Mouse (Mus musculus) ES-E14 (cell line): ENCODE measurements at regions not wholly inside any gene's neighbourhood (a gene's known extent, or its start where the extent isn't known, plus 50 kb on each side); places are given as distances from the start of the nearest gene placed in this dataset.
A peak's percentile ranks its signal among the peaks of the same experiment; 100 is the strongest.

Source experiments
- DNase-seq: peaks from one replicate; pipeline ENCODE4 v3.0.0-alpha.2; 2013; ENCODE audit warnings: low read depth, low spot score
- H3K27ac ChIP-seq: 2 replicates; pipeline ENCODE4 v1.5.1; 2012; ENCODE audit warnings: low read depth, mild to moderate bottlenecking, low read length, moderate library complexity, mixed read lengths; ENCODE audit not compliant: poor library complexity, insufficient read depth, severe bottlenecking
- H3K36me3 ChIP-seq: 2 replicates; pipeline ENCODE4 v1.6.1; 2012; ENCODE audit warnings: mild to moderate bottlenecking, low read length, moderate library complexity, mixed read lengths; ENCODE audit not compliant: control insufficient read depth, poor library complexity, insufficient read depth, severe bottlenecking
- H3K4me1 ChIP-seq, 2 experiments: fragments of 150-350 bp in 1 of 2; sonication (generic) in 1 of 2; 2 replicates each; pipeline ENCODE4 v1.6.1; 2012; ENCODE audit warnings: low read length in 2 of 2, mild to moderate bottlenecking in 1 of 2, mixed read lengths in 1 of 2; ENCODE audit not compliant: control insufficient read depth in 2 of 2, insufficient read depth in 2 of 2, poor library complexity in 1 of 2
- H3K4me3 ChIP-seq, 2 experiments: fragments of 150-350 bp in 1 of 2; sonication (generic) in 1 of 2; 2 replicates each; pipeline ENCODE4 v1.5.1; 2012; ENCODE audit warnings: low read length in 2 of 2, low read depth in 1 of 2, mild to moderate bottlenecking in 1 of 2, mixed read lengths in 1 of 2; ENCODE audit not compliant: insufficient read depth in 1 of 2, poor library complexity in 1 of 2, severe bottlenecking in 1 of 2
- H3K9ac ChIP-seq: 2 replicates; pipeline ENCODE4 v1.6.1; 2012; ENCODE audit warnings: low read depth, mild to moderate bottlenecking, low read length, mixed read lengths; ENCODE audit not compliant: poor library complexity, insufficient read depth, severe bottlenecking
- H3K9me3 ChIP-seq: fragments of 150-350 bp; sonication (generic); 2 replicates; pipeline ENCODE4 v1.6.1; 2012; ENCODE audit warnings: low read depth, mild to moderate bottlenecking, low read length; ENCODE audit not compliant: control insufficient read depth, insufficient read depth
- CHD2 ChIP-seq: IDR thresholded peaks from 2 replicates; pipeline ENCODE4 v1.6.1; 2014; ENCODE audit warnings: mild to moderate bottlenecking, low read depth, low read length, inconsistent platforms
- HCFC1 ChIP-seq: IDR thresholded peaks from 2 replicates; pipeline ENCODE4 v1.6.1; 2012; ENCODE audit warnings: low read length, inconsistent platforms, borderline replicate concordance; ENCODE audit not compliant: insufficient read depth
- MAFK ChIP-seq: IDR thresholded peaks from 2 replicates; pipeline ENCODE4 v1.6.1; 2014; ENCODE audit warnings: mild to moderate bottlenecking, low read depth, low read length, inconsistent platforms; ENCODE audit not compliant: insufficient read depth
- ZC3H11A ChIP-seq: IDR thresholded peaks from 2 replicates; pipeline ENCODE4 v1.6.1; 2012; ENCODE audit warnings: low read depth, mild to moderate bottlenecking, inconsistent platforms, low read length, borderline replicate concordance
- ZNF384 ChIP-seq: IDR thresholded peaks from 2 replicates; pipeline ENCODE4 v1.6.1; 2012; ENCODE audit warnings: low read depth, low read length, inconsistent platforms
- in situ Hi-C, 2 experiments: fragments of 600-800 bp; cut with MboI; formaldehyde crosslinking; loops; one replicate each; pipeline ENCODE4 v1.15.1; 2025; ENCODE audit warnings: low sequenced_read_pairs in 2 of 2, inconsistent platforms in 1 of 2; ENCODE audit not compliant: unreplicated experiment in 2 of 2

DNA sequence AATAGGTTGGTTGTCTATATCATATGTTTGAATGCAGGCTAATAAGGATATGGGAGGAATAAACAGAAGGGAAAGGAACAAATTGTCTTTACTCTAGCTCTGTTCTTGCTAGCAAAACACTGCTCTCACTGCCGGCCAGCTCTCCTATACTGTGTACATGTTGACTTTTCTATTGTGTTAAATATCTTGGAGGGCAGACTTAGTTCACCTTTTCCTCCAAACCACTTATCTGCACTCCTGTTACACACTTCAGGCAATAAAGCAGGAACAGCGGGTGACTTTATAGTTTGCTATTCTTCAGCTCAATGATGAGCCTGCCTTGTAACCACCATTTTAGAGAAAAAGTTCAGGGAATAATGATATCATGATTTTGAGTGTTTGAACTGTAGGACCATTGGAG lies 181.0 kb upstream of the Gm6793 start:
- H3K9ac ChIP-seq: no peak overlapping the region
- no peak for TF ChIP-seq ZNF384
- no peak for TF ChIP-seq HCFC1
- TF ChIP-seq ZC3H11A: no peak
- no peak for TF ChIP-seq CHD2
- TF ChIP-seq MAFK: no peak
- H3K4me1 ChIP-seq: no peaks in the 10 kb centered on the region
- no peak overlapping the region for H3K27ac ChIP-seq
- H3K36me3 ChIP-seq: no peaks in the 10 kb centered on the region
- in situ Hi-C loops: no loop called here
- no peak for DNase-seq
- H3K9me3 ChIP-seq: no peaks in the 10 kb centered on the region
- H3K4me3 ChIP-seq: no peak overlapping the region

- Histone ChIP-seq H3K36me3 (no peaks in the 10 kb centered on the region), H3K9ac (no peak overlapping the region), H3K27ac (no peak overlapping the region), H3K9me3 (no peaks in the 10 kb centered on the region), H3K4me1 (peaks cover 0 to 3% of the 10 kb centered on the region in 2 experiments; a peak in 1 of 4 replicates), H3K4me3 (no peak overlapping the region)
- TF ChIP-seq ZNF384 (no peak), CHD2 (no peak), MAFK (no peak), ZC3H11A (no peak), HCFC1 (no peak)
- in situ Hi-C loops: no loop called here
- DNase-seq: no peak
Measured at GRCm38 (mm10) chr8:112191846-112192245, 177.0 kb upstream of the Gm6793 start.

DNA sequence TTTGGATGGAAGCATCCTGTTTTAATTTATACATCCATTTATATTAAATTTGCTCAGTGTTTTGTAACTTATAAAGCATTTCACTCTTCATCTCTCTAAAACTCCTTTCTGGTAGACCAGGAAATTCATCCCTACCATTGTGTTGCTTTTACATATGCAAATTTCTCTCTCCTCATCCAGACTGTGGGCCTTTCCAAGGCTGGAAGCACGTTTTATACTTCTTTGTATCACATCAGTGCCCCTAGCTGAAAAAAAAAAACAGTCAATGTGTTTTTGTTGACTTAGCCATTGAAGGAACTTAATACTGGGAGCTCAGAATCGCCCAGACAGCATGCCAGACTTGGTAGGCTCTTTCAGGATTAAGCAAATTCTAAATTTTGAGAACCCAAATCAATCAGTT lies 174.9 kb upstream of the Gm6793 start:
- Histone ChIP-seq H3K27ac (no peak overlapping the region), H3K9ac (no peak overlapping the region), H3K4me3 (no peak overlapping the region), H3K9me3 (no peaks in the 10 kb centered on the region), H3K4me1 (peaks cover 0 to 3% of the 10 kb centered on the region in 2 experiments; a peak in 1 of 4 replicates), H3K36me3 (no peaks in the 10 kb centered on the region)
- TF ChIP-seq HCFC1: no peak
- TF ChIP-seq ZNF384: no peak
- TF ChIP-seq MAFK: no peak
- no peak for TF ChIP-seq CHD2
- no peak for TF ChIP-seq ZC3H11A
- DNase-seq: no peak
- in situ Hi-C loops: no loop called here

DNA sequence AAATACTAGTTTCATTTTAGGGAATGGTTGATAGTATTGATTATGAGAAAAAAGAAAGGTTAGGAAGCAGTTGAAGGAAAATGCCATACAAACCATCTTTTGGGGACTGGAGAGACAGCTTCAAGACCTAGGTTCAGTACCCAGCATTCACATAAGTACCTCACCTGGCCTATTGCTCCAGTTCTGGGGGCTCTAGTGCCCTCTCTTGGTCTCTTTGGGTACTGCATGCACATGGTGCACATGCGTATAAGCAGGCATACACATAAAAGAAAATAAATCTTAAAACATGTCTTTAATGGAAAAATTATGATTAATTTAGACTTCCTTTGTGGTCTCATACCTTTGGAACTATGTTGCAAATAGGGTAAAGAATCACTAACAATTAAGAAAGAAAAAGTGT lies 155.3 kb upstream of the Gm6793 start:
- H3K4me1 ChIP-seq: peaks cover 0 to 2% of the 10 kb centered on the region in 2 experiments; a peak in 1 of 4 replicates
- no peak overlapping the region for H3K4me3 ChIP-seq
- in situ Hi-C loops: no loop called here
- no peak overlapping the region for H3K9ac ChIP-seq
- no peaks in the 10 kb centered on the region for H3K9me3 ChIP-seq
- DNase-seq: peak; percentile 35
- TF ChIP-seq ZC3H11A: no peak
- no peak for TF ChIP-seq HCFC1
- no peak for TF ChIP-seq CHD2
- TF ChIP-seq ZNF384: no peak
- no peak for TF ChIP-seq MAFK
- no peak overlapping the region for H3K27ac ChIP-seq
- no peaks in the 10 kb centered on the region for H3K36me3 ChIP-seq

- TF ChIP-seq ZNF384 (no peak), MAFK (no peak), HCFC1 (no peak), CHD2 (no peak), ZC3H11A (no peak)
- H3K4me3 ChIP-seq: no peak overlapping the region
- no peaks in the 10 kb centered on the region for H3K9me3 ChIP-seq
- no peaks in the 10 kb centered on the region for H3K4me1 ChIP-seq
- no peak overlapping the region for H3K27ac ChIP-seq
- H3K36me3 ChIP-seq: no peaks in the 10 kb centered on the region
- no peak overlapping the region for H3K9ac ChIP-seq
- in situ Hi-C loops: no loop called here
- no peak for DNase-seq
Measured at GRCm38 (mm10) chr8:112156656-112157055, 141.8 kb upstream of the Gm6793 start.
